Mouse (Mus musculus) forebrain, embryonic 11.5 days (tissue): Measurements from ENCODE around the gene Slit1. TPM values are rescaled to one million over a fixed set of nuclear protein-coding genes. Genes with fewer than 3 reads are reported as not detected.

ENCODE experiments used
- ATAC-seq: fragments of 200-750 bp; cut with Nextera tagmentation; replicated peaks from 2 replicates; pipeline ENCODE4 v1.8.0; 2017; ENCODE audit warnings: moderate TSS enrichment; ENCODE audit not compliant: low FRiP score
- DNase-seq: peaks from one replicate; pipeline ENCODE4 v3.0.0-alpha.2; 2017; ENCODE audit warnings: low spot score
- H3K27ac ChIP-seq: fragments of 300-500 bp; sonication (generic); 2 replicates; pipeline ENCODE4 v1.5.1; 2014; ENCODE audit warnings: low read depth, low read length
- H3K27me3 ChIP-seq: fragments of 300-500 bp; sonication (generic); 2 replicates; pipeline ENCODE4 v1.6.1; 2014; ENCODE audit warnings: mild to moderate bottlenecking, low read length, mixed read lengths; ENCODE audit not compliant: control insufficient read depth, insufficient read depth
- H3K36me3 ChIP-seq: fragments of 300-500 bp; sonication (generic); 2 replicates; pipeline ENCODE4 v1.6.1; 2014; ENCODE audit warnings: mild to moderate bottlenecking, low read length, moderate library complexity, mixed read lengths; ENCODE audit not compliant: control insufficient read depth, insufficient read depth
- H3K4me1 ChIP-seq: fragments of 300-500 bp; sonication (generic); replicated peaks from 2 replicates; pipeline ENCODE4 v1.6.1; 2014; ENCODE audit warnings: low read length, mixed read lengths; ENCODE audit not compliant: control insufficient read depth, insufficient read depth
- H3K4me2 ChIP-seq: fragments of 300-500 bp; sonication (generic); 2 replicates; pipeline ENCODE4 v1.6.1; 2014; ENCODE audit warnings: low read depth, mild to moderate bottlenecking, low read length, moderate library complexity, mixed read lengths; ENCODE audit not compliant: severe bottlenecking
- H3K4me3 ChIP-seq: fragments of 300-500 bp; sonication (generic); 2 replicates; pipeline ENCODE4 v1.5.1; 2014; ENCODE audit warnings: low read depth, low read length
- H3K9ac ChIP-seq: fragments of 300-500 bp; sonication (generic); 2 replicates; pipeline ENCODE4 v1.6.1; 2014; ENCODE audit warnings: low read length
- H3K9me3 ChIP-seq: fragments of 300-500 bp; sonication (generic); 2 replicates; pipeline ENCODE4 v1.6.1; 2016; ENCODE audit warnings: low read length, mixed read lengths; ENCODE audit not compliant: control insufficient read depth
- WGBS: fragments of 180-500 bp; shearing (Covaris S2); extraction: QIAGEN DNeasy Blood & Tissue Kit; methylation state at CpG from one replicate; pipeline ENCODE4 v1.1.7; 2014; 5-methylcytosine and 5-hydroxymethylcytosine counted together
- polyA plus RNA-seq: library from polyadenylated mRNA; unstranded; fragments of >200 nt; fragmentation: Nextera tagmentation; extraction: Ambion mirVana; gene quantifications from 2 replicates; pipeline ENCODE4 v1.2.1, GENCODE M21; 2014

Slit1 gene
- polyA plus RNA-seq, 1 experiment from 2014 or later = 4.6 TPM

DNA sequence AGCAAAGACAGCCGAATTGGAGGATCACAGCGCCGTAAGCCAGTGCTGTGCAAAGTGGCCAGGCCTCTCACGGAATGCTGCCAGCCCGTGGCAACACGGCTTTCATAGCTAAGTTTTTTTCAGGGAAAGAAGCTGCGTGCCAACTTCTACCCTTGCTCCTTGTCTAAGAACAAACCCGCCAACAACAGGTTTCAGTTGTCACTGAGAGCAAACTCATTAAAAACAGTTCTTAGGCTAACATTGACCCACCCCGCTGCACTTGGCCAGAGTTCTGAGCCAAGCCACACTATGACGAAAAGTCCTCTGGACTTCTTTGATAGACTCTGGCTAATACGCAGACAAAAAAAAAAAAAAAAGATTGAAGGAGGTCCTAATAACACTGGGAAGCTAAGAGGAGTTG lies 114.5 kb downstream of the Slit1 start:
- DNase-seq = no peak
- Histone ChIP-seq H3K4me3 (no peak overlapping the region), H3K9me3 (no peaks in the 10 kb centered on the region), H3K4me2 (no peak overlapping the region), H3K27ac (no peak overlapping the region), H3K4me1 (no peaks in the 10 kb centered on the region), H3K9ac (no peak overlapping the region), H3K36me3 (no peaks in the 10 kb centered on the region), H3K27me3 (no peaks in the 10 kb centered on the region)
- no peak for ATAC-seq
- 80% methylated on average over 11 of the region's 11 CpGs for WGBS

DNA sequence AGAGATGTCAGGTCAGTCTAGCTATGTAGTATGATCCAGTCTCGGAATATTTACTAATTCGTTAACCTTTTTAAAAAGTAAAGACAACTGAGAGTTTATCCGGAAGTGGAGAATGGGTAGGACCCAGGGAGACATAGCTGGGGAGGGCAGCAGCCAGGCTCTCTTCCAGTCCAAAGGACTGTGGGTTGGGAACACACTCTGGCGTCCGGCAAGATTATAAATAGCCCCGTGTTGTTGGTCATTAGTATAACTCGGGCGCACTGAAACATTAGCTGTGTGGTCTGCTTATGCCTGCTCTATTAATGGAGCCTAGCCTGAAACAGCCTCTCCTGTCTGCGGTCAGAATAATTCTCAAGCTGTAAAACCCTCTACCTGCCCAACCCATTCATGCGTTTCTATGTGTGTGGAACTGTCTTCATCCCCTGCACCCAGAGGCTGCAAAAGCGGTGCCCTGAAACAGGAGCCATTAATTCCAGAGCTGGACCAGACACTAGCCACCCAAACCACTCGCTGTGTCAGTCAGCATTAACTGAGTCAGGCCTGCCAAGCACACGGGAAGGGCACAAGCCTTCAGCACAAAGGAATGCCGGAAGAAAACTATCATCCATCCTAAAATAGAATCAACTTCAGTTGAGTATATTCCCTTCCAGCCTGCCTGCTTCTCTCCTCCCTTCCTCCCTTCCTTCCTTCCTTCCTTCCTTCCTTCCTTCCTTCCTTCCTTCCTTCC lies 122.9 kb downstream of the Slit1 start:
- no peak overlapping the region for H3K4me2 ChIP-seq
- no peak overlapping the region for H3K27ac ChIP-seq
- no peaks in the 10 kb centered on the region for H3K36me3 ChIP-seq
- ATAC-seq = no peak
- no peaks in the 10 kb centered on the region for H3K27me3 ChIP-seq
- H3K4me3 ChIP-seq = no peak overlapping the region
- 88% methylated on average over 14 of the region's 14 CpGs for WGBS
- peaks cover 3% of the 10 kb centered on the region; the same call in 1 of the 2 replicates for H3K4me1 ChIP-seq
- H3K9me3 ChIP-seq = no peaks in the 10 kb centered on the region
- no peak for DNase-seq
- H3K9ac ChIP-seq = no peak overlapping the region

DNA sequence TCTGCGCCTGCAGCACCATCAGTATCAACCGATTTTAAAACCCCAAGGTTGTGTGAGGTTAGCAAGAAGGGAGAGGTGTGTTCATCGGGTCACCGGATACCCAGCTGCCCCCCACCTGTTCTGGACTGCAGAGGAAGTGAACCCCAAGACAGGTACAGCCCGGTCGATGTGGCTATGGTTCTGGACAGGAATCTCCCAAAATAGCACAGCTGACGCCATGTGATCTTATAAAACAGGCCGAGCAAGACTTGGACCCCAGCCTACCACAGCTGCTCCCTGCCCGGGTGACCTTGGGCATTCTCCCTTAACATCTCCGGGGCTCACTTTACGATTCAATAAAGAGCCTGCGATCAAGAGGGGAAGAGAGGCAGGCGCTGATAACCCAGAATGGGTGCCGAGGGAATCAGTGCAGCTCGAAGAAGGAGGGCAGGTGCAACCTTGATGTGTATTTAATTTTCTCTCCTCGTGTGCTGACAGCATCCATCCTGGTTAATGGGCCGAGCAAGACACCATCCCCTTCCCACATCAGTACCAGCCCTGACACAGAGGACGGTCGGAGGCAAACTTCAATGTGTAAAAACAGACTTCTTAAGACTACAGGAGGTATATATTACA lies 124.6 kb downstream of the Slit1 start:
- DNase-seq (no peak), ATAC-seq (no peak)
- Histone ChIP-seq H3K27ac (no peak overlapping the region), H3K36me3 (no peaks in the 10 kb centered on the region), H3K4me1 (peaks cover 8% of the 10 kb centered on the region; the same call in 1 of the 2 replicates), H3K9me3 (no peaks in the 10 kb centered on the region), H3K9ac (no peak overlapping the region), H3K4me2 (no peak overlapping the region), H3K4me3 (no peak overlapping the region), H3K27me3 (no peaks in the 10 kb centered on the region)
- WGBS = 86% methylated on average over 19 of the region's 19 CpGs

DNA sequence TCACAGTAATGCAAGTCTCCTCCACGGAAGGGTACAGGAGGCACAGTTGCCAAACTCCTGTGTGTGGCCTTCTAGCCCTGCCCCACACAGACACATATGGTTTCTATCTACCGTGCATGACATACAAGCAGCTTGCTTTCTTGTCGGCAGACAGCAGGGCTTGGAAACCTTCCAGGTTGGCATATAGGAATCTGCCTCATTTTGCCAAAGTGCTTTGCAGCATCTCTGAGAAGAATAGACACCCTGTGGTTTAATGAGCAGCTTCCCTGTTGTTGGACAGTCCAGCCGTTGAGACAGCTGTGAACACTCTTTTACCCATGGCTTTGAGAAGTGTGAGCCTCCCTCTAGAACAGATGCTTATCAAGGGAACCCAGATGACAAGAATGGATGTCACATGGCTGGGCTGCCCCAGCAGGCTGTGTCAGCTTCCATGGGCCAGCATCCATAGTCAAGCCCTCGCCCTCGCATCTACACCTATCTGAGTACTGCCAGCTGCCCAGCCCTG lies 125.3 kb downstream of the Slit1 start:
- Histone ChIP-seq H3K4me3 (no peak overlapping the region), H3K9me3 (no peaks in the 10 kb centered on the region), H3K27me3 (no peaks in the 10 kb centered on the region), H3K36me3 (no peaks in the 10 kb centered on the region), H3K9ac (no peak overlapping the region), H3K4me1 (peaks cover 8% of the 10 kb centered on the region; the same call in 1 of the 2 replicates), H3K27ac (no peak overlapping the region), H3K4me2 (no peak overlapping the region)
- no peak for DNase-seq
- no peak for ATAC-seq
- WGBS = 62% methylated on average over 6 of the region's 6 CpGs

DNA sequence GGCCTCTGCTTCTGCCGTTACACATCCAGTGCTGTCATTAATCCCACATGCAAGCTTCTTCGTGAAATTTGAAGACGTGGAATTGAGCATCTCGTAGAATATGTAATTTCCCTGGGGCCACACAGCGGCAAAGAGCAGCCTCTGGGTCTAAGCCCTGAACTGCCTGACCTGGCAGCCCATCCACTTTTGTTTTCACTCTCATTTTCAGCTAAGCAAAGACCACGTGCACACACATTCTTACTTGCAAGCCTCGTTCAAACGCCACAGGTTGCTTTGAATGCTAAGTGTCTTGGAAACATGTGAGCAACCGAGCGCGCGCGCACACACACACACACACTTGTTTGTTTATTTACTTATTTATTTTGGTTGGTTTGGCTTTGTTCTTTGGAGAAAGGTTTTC lies 126.4 kb downstream of the Slit1 start:
- Histone ChIP-seq H3K27ac (no peak overlapping the region), H3K4me2 (no peak overlapping the region), H3K27me3 (no peaks in the 10 kb centered on the region), H3K9me3 (no peaks in the 10 kb centered on the region), H3K4me3 (no peak overlapping the region), H3K36me3 (no peaks in the 10 kb centered on the region), H3K9ac (no peak overlapping the region), H3K4me1 (peaks cover 15% of the 10 kb centered on the region)
- 72% methylated on average over 13 of the region's 13 CpGs for WGBS
- DNase-seq = no peak
- no peak for ATAC-seq

DNA sequence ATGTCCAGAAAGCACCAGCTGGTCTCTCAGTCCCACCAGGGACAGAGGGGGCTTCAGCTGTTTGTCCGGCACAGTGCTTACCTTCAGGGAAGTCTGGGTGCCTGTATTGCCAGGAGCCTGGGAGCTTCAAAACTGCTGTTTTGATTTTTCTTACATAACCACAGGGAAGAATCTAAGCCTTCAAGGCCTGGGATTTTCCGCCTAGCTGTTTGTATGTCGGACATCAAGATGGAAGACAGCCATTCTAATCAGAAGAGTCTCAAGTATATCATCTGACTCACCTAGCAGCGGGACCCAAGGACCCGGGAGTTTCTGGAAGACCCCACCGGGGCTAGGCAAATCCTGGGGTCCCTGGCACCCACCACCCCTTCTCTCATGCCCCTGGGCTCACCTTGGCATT lies 127.2 kb downstream of the Slit1 start:
- 78% methylated on average over 6 of the region's 6 CpGs for WGBS
- DNase-seq (no peak), ATAC-seq (no peak)
- H3K36me3 ChIP-seq = no peaks in the 10 kb centered on the region
- no peak overlapping the region for H3K4me2 ChIP-seq
- no peaks in the 10 kb centered on the region for H3K27me3 ChIP-seq
- peaks cover 15% of the 10 kb centered on the region for H3K4me1 ChIP-seq
- H3K4me3 ChIP-seq = no peak overlapping the region
- no peak overlapping the region for H3K9ac ChIP-seq
- no peaks in the 10 kb centered on the region for H3K9me3 ChIP-seq
- H3K27ac ChIP-seq = no peak overlapping the region

DNA sequence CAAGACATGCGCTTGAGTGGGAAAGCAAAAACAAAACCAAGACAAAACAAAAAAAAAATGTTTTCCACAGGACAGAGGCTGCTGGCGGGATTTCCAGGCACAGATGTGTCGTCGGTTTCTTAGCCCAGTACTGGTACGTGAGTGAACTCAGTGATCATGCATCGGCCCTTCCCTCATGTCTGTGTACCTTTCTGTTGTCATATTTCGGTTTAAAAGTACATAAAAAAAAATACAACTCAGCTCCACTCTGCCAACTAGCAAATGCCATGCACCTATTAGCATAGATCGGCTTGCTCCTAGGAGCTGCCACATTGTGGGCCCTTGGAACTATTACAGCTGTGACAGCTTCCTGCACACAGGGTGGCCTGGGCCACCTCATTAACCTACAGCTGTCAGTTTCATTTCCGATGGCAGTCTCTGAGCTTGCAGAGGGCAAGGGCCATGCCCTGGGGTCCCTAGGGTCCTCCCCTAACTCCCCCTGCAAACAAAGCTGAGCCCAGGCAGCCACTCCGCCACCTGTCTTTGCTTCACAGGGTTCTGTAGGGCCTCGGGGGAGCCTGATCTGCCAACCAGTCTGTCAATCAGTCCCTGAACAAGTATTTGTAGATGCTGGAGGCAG lies 127.8 kb downstream of the Slit1 start:
- H3K4me3 ChIP-seq = no peak overlapping the region
- H3K9me3 ChIP-seq = no peaks in the 10 kb centered on the region
- H3K27ac ChIP-seq = no peak overlapping the region
- H3K4me1 ChIP-seq = peaks cover 15% of the 10 kb centered on the region
- 57% methylated on average over 11 of the region's 11 CpGs for WGBS
- H3K4me2 ChIP-seq = no peak overlapping the region
- H3K9ac ChIP-seq = no peak overlapping the region
- DNase-seq = no peak
- no peaks in the 10 kb centered on the region for H3K27me3 ChIP-seq
- no peak; the same call in 1 of the 2 replicates for ATAC-seq
- H3K36me3 ChIP-seq = no peaks in the 10 kb centered on the region

DNA sequence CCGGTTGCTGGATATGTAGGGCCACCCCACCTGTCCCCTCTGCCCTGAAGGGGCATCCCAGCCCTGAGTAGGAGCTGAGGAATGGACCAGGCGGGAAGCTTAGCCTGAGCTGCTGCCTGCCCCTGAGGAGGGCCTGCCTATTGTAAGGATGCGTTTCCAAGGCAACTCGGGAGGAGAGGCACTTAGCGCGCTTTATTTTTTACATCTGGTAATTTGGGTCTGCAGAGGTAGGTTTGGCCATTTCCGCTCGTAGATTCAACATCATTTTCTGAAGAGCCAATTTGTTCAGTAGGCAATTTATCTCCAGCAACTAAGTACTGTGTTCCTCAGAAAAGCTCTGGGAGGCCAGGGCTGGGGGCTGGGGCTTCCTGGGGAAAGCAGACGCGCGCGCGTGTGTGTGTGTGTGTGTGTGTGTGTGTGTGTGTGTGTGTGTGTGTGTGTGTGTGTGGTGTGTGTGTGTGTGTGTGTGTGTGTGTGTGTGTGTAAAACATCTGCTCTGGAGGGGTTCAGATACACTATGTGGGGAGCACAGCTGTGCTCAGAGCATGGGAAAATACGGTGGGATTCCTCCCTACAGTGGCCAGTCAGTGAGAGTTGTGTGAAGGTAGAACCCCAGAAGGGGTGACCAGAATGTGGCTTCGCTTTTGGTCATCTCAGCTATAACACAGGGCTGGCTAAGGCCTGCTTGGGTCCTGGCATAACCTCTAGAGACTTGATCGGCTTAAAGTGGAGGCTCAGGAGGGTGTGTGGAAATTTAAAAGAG lies 130.0 kb downstream of the Slit1 start:
- peak; percentile 81; the same call in 1 of the 2 replicates for ATAC-seq
- H3K4me2 ChIP-seq = peak overlapping the region; percentile 22; the same call in 1 of the 2 replicates

More for the DNA sequence above, 130.0 kb downstream of the Slit1 start:
- Histone ChIP-seq H3K9me3 (no peaks in the 10 kb centered on the region), H3K9ac (peak overlapping the region; percentile 7; the same call in 1 of the 2 replicates), H3K27me3 (no peaks in the 10 kb centered on the region), H3K27ac (no peak overlapping the region), H3K4me1 (peaks cover 15% of the 10 kb centered on the region), H3K36me3 (no peaks in the 10 kb centered on the region), H3K4me3 (peak overlapping the region; percentile 20; the same call in 1 of the 2 replicates)
- 18% methylated on average over 16 of the region's 16 CpGs for WGBS
- peak; percentile 70 for DNase-seq
